Mouse (Mus musculus): Measurements from ENCODE around the gene Tubb5.

Tubb5 gene

GRCm38 (mm10) chr17:35838122-35838544 is at the start of gene Tubb5:
Gene Tubb5 (minus strand): TSS chr17:35838306.
- peak; percentile 96 for DNase-seq (ENCODE audit: low read depth)

- DNase-seq (ENCODE audit: low read depth), result no peak
Measured at GRCm38 (mm10) chr17:35887725-35888124, 49.6 kb upstream of the Tubb5 start.

DNA sequence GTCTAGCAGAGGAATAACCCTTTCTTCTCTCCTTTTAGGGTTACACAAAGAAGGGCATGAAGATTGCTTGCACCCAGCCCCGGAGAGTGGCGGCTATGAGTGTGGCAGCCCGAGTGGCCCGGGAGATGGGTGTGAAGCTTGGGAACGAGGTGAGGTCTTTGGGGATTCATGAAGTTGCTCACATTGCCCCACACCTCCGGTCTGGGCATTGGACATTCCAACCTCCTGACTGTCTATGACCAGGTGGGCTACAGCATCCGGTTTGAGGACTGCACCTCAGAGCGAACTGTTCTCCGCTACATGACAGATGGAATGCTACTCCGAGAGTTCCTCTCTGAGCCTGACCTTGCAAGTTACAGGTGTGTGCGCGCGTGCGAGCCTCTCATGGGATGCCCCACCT is 45.7 kb upstream of the Tubb5 start:
- no peak for DNase-seq (ENCODE audit: low read depth)

GRCm38 (mm10) chr17:35882924-35883323 is 44.8 kb upstream of the Tubb5 start:
- DNase-seq (ENCODE audit: low read depth), result no peak

DNA sequence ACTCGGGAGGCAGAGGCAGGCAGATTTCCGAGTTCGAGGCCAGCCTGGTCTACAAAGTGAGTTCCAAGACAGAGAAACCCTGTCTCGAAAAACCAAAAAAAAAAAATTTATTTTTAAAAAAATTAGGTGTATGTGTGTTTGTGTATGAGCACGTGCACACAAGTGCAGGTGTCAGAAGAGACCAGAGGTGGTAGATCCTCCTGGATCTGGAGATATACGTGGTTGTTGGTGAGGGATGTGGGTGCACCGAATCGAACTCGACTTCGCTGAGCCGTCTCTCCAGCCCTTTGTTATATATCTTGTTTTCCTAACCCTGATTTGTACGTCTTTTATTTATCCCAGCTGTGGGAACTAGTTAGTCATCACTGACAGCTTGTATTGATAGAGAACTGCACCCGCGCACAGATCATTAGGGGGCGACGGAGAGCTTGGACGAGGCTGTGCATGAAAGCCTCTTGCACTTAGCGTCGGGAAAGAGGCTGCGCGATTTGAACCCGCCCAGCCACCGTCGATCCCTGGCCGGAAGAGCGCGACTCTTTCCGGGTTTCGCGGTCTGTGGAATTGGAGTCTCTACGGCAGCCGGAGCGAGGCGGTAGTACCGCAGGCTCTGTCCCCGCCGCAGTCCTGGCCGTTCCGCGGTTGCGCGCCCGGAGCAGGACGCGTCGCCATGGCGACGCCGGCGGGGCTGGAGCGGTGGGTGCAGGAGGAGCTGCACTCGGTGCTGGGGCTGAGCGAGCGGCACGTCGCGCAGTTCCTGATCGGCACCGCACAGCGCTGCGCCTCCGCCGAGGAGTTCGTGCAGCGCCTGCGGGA is 41.3 kb upstream of the Tubb5 start, which contains the start of gene Dhx16:
TSS of gene Dhx16 (plus strand) at position 575 of the 813 bp plus-strand sequence.
- peak; percentile 94 for DNase-seq (ENCODE audit: low read depth)

DNA sequence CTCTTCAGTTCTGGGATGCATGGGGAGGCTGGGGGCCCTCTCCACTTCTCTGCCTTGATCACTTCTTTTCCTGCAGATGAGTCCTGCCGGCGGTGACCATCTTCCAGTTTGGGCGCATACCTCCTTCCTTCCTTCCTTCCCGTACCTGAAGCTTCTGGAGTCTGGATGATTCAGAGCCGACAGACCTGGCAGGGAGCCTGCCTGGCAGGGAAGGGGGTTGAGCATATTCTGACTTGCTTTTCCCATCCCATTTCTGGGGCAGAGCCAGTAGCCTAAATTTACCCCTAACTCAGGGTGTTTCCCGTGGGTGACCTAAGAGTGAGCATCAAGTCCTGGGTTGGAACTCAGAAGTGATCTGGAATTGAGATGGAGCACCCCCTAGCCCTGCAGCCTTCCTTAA is 36.6 kb upstream of the Tubb5 start:
- no peak for DNase-seq (ENCODE audit: low read depth)

- no peak for DNase-seq (ENCODE audit: low read depth)
Measured at GRCm38 (mm10) chr17:35873774-35874519, 35.8 kb upstream of the Tubb5 start.

GRCm38 (mm10) chr17:35870884-35871696 is 33.0 kb upstream of the Tubb5 start:
- DNase-seq (ENCODE audit: low read depth), result no peak

DNA sequence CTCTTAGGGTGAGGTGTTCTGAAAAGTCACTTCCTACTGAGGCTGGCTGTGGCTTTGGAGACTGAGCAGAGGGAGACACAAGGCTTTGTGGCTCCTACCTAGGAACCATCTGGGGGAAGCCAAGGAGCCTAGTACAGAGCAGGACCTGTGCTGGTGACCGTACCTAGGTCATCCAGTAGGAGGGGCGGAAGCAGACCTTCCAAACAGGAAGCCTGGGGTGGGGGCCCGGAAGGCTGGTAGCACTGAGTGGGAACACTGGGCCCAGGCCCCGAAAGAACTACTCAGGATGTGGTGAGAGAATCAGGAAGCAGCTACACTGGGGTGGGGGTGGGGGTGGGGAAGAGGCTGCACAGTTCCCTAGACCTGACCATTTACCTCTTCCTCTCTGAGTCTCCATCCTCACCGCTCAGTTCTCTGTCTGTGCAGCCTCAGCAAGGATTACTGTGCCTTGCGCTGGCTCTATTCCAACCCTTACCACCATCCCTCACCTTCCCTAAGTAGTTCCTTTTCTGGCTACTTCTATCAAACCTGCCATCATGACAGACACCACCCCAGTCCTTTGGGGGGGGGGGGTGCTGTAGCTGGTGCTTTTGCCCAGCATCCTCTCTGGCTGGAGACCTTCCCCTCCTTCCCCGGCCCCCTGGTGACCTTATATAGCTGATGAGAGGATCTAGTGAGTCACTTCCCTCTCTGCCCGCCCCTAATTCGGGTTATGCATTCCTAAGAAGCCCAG is 32.2 kb upstream of the Tubb5 start:
- no peak for DNase-seq (ENCODE audit: low read depth)

DNA sequence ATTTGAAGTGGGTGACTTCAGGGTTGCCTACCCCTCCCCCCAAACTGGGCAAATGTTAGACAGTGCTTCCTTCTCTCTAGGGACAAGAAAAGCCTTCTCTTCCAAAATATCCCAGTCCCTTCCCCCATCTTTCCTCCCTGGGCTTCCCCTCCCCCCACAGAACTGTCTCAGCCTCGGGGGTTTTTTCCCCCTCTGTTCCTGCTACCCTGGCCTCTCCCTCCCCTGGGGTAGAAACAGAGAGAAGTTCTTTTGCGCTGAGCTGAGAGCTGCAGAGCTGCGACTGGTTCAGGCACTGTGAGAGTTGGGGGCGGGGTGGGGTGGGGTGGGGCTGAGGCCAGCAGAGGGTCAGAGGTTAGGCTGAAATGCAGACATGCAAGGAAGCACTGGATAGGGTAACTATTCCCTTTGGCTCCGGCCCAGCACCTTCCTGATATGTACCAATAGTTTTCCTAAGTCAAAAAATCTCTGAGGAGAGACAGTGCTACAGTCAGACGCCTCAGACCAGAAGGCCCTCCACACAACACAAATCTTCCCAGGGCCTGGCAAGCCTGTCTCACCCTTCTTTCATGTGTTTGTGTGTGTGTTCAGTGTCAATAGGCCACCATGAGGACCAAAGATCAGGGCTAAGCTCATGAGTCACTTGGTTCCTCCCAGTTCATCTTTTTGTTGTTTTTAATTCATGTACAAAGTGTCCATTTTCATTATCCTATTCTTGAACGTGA is 31.4 kb upstream of the Tubb5 start:
- no peak for DNase-seq (ENCODE audit: low read depth)

GRCm38 (mm10) chr17:35868961-35869345 is 30.8 kb upstream of the Tubb5 start:
- no peak for DNase-seq (ENCODE audit: low read depth)

DNA sequence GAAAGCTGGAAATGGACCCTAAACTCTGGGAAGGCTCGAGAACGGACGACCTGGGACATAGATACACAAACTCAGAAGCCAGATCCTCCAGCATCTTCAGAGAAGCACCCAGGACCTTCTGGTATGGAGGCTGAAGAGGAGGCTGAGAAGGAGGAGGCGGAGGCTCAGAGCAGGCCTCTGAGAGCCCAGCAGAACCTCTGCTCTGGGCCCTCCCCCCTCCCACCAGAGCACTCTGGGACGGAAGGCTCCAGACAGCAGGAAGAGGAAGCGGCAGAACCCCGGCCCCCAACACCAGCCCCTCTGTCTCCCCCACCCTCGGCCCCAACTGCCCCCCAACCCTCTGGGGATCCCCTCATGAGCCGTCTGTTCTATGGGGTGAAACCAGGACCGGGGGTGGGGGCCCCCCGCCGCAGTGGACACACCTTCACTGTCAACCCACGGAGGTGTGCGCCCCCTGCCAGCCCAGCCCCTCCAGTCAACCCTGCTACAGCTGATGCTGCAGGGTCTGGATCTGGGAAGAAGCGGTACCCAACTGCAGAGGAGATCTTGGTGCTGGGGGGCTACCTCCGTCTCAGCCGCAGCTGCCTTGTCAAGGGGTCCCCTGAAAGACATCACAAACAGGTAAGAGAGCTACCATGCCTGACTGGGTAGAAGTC is 30.2 kb upstream of the Tubb5 start:
- DNase-seq (ENCODE audit: low read depth), result no peak

GRCm38 (mm10) chr17:35866911-35867890 is 29.1 kb upstream of the Tubb5 start:
- DNase-seq (ENCODE audit: low read depth), result no peak

DNA sequence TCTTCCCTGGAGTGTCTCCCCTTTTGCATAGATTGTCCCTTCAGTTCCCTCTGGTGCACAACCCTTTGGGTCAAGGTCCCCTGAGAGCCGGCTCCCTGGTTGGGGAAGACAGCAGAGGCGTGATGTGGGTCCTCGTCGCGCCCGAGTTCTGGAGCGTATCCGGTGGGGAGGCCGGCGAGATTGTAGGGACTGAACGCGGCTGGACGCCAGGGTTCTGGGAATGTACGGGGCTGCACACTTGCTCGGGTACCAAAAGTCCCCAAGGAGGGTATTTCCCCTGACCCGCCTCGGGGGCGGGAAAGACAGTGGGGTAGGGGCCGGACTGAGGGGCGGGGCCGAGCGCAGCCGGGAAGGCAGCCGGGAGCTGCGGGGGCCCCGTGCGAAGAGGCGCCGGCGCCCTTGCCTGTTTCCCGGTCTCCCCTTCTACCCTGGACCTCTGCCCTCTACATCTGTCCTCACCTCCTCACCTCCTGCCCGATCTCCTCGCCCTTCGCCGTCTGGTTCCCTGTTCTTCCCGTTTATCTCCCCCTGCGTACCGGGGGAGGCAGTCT is 28.2 kb upstream of the Tubb5 start:
- no peak for DNase-seq (ENCODE audit: low read depth)

GRCm38 (mm10) chr17:35865481-35866280 is 27.6 kb upstream of the Tubb5 start, which contains the start of gene Ppp1r18:
Gene Ppp1r18 (plus strand): TSS chr17:35865593.
- DNase-seq (ENCODE audit: low read depth), result no peak

- DNase-seq (ENCODE audit: low read depth), result no peak
Measured at GRCm38 (mm10) chr17:35864832-35865353, 26.8 kb upstream of the Tubb5 start.

DNA sequence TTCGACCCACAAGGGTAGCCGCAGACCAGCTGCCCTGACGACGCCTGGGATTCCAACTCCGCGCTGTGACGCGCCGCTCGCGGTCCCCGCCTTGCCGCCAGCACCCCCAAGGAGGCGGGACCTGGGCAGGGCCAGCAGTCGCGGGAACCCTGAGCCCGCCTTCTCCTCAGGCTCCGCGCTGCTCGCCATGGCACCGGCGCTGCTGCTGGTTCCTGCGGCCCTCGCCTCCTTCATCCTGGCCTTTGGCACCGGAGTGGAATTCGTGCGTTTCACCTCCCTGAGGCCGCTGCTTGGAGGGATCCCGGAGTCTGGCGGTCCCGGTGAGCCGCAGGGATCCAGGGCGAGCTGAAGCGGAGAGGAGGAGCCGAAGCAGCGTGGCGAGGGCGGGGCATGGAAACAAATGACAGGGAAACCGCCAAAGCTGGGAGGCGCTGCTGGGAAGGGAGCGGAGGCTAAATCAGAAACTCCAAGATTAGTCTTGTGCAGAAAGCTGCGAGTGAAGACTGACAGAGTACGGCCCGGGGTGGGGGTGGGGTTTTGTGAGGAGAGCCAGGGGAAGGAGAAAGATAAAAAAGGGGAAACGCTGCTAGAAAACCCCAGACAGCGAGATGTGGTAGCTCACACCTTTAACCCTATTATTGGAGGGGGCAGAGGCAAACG is 23.2 kb upstream of the Tubb5 start, which contains the start of gene Nrm:
TSS of gene Nrm (plus strand) at position 121 of the 660 bp plus-strand sequence.
- peak; percentile 78 for DNase-seq (ENCODE audit: low read depth)

Data from fibroblast of lung, adult 2 months (primary cell).